Mouse (Mus musculus): ENCODE measurements around the gene Dlk2.

- TF ChIP-seq GATA1 (IDR thresholded peaks at IDR 0.05; ENCODE audit: borderline replicate concordance, low read length) (no peak), FLI1 (IDR thresholded peaks at IDR 0.05; ENCODE audit: low read length) (no peak)
Measured at GRCm38 (mm10) chr17:46285407-46285806, 11.8 kb upstream of the Dlk2 start.
